Mouse (Mus musculus) midbrain, embryonic 13.5 days (tissue): Measurements from ENCODE around the gene Gk5. TPM values are rescaled to one million over a fixed set of nuclear protein-coding genes. Genes with fewer than 3 reads are reported as not detected.
"Not testable (repeated sequence)": the region's sequence is repeated elsewhere in the genome, so short reads cannot be mapped to it uniquely, and the experiment has no call there.

ENCODE experiments used
- ATAC-seq: fragments of 200-750 bp; cut with Nextera tagmentation; 2 replicates; pipeline ENCODE4 v1.8.0; 2017; ENCODE audit warnings: mild to moderate bottlenecking, moderate TSS enrichment, moderate library complexity
- H3K27ac ChIP-seq: fragments of 300-500 bp; sonication (generic); 2 replicates; pipeline ENCODE4 v1.5.1; 2015; ENCODE audit warnings: inconsistent platforms, mild to moderate bottlenecking, moderate library complexity
- H3K27me3 ChIP-seq: fragments of 300-500 bp; sonication (generic); 2 replicates; pipeline ENCODE4 v1.6.1; 2015; ENCODE audit warnings: mild to moderate bottlenecking, inconsistent platforms
- H3K36me3 ChIP-seq: fragments of 300-500 bp; sonication (generic); 2 replicates; pipeline ENCODE4 v1.6.1; 2015; ENCODE audit warnings: mild to moderate bottlenecking, inconsistent platforms
- H3K4me1 ChIP-seq: fragments of 300-500 bp; sonication (generic); replicated peaks from 2 replicates; pipeline ENCODE4 v1.6.1; 2015; ENCODE audit warnings: inconsistent platforms
- H3K4me2 ChIP-seq: fragments of 300-500 bp; sonication (generic); replicated peaks from 2 replicates; pipeline ENCODE4 v1.6.1; 2015; ENCODE audit warnings: moderate library complexity, mild to moderate bottlenecking, inconsistent platforms
- H3K4me3 ChIP-seq: fragments of 300-500 bp; sonication (generic); replicated peaks from 2 replicates; pipeline ENCODE4 v1.5.1; 2015; ENCODE audit warnings: mild to moderate bottlenecking, inconsistent platforms
- H3K9ac ChIP-seq: fragments of 300-500 bp; sonication (generic); replicated peaks from 2 replicates; pipeline ENCODE4 v1.6.1; 2015; ENCODE audit warnings: mild to moderate bottlenecking, inconsistent platforms
- H3K9me3 ChIP-seq: fragments of 300-500 bp; sonication (generic); 2 replicates; pipeline ENCODE4 v1.6.1; 2016; ENCODE audit warnings: mild to moderate bottlenecking, inconsistent platforms
- WGBS: fragments of 180-500 bp; shearing (Covaris S2); methylation state at CpG from one replicate; pipeline ENCODE4 v1.1.7; 2015; 5-methylcytosine and 5-hydroxymethylcytosine counted together
- polyA plus RNA-seq: library from polyadenylated mRNA; unstranded; fragments of >200 nt; fragmentation: Nextera tagmentation; extraction: Ambion mirVana; gene quantifications from 2 replicates; pipeline ENCODE4 v1.2.1, GENCODE M21; 2015

Gene Gk5
- 1.5 and 1.9 TPM in 2 replicates for polyA plus RNA-seq

GRCm38 (mm10) chr9:96118861-96119772 is at the start of gene Gk5:
Gk5 (plus strand) TSS chr9:96119362.
- ATAC-seq, result peak; percentile 97
- no peaks in the 10 kb centered on the region for H3K36me3 ChIP-seq
- under 1% methylated on average over 76 of the region's 76 CpGs for WGBS
- 0 out of 2 replicates have a peak, but pooled peaks cover 8% of the 10 kb centered on the region for H3K4me1 ChIP-seq
- H3K4me2 ChIP-seq, result peak within 1 kb of the TSS; percentile 74
- no peaks in the 10 kb centered on the region for H3K9me3 ChIP-seq
- H3K9ac ChIP-seq, result peak within 1 kb of the TSS; percentile 71
- H3K27me3 ChIP-seq, result 0 out of 2 replicates have a peak, but pooled peaks cover 5% of the 10 kb centered on the region
- H3K4me3 ChIP-seq, result peak within 1 kb of the TSS; percentile 64
- no peak within 1 kb of the TSS for H3K27ac ChIP-seq

- H3K9ac ChIP-seq, result no peak overlapping the region
- WGBS, result 90% methylated on average over 13 of the region's 13 CpGs
- no peak overlapping the region for H3K4me2 ChIP-seq
- H3K4me3 ChIP-seq, result no peak overlapping the region
- no peak overlapping the region for H3K27ac ChIP-seq
- no peaks in the 10 kb centered on the region for H3K4me1 ChIP-seq
- H3K36me3 ChIP-seq, result no peaks in the 10 kb centered on the region
- H3K27me3 ChIP-seq, result no peaks in the 10 kb centered on the region
- H3K9me3 ChIP-seq, result no peaks in the 10 kb centered on the region
- ATAC-seq, result no peak
Measured at GRCm38 (mm10) chr9:96078752-96079315, 40.3 kb upstream of the Gk5 start.

- 86% methylated on average over 6 of the region's 6 CpGs for WGBS
- Histone ChIP-seq H3K4me3 (no peak overlapping the region), H3K9ac (no peak overlapping the region), H3K9me3 (no peaks in the 10 kb centered on the region), H3K4me2 (no peak overlapping the region), H3K27ac (no peak overlapping the region), H3K4me1 (no peaks in the 10 kb centered on the region), H3K27me3 (no peaks in the 10 kb centered on the region), H3K36me3 (no peaks in the 10 kb centered on the region)
- no peak for ATAC-seq
Measured at GRCm38 (mm10) chr9:96085293-96085692, 33.9 kb upstream of the Gk5 start.

GRCm38 (mm10) chr9:96087671-96088070 is 31.5 kb upstream of the Gk5 start:
- no peak for ATAC-seq
- Histone ChIP-seq H3K27me3 (no peaks in the 10 kb centered on the region), H3K4me3 (no peak overlapping the region), H3K9me3 (no peaks in the 10 kb centered on the region), H3K4me2 (no peak overlapping the region), H3K9ac (no peak overlapping the region), H3K36me3 (no peaks in the 10 kb centered on the region), H3K27ac (no peak overlapping the region), H3K4me1 (no peaks in the 10 kb centered on the region)
- 87% methylated on average over 2 of the region's 2 CpGs for WGBS

GRCm38 (mm10) chr9:96088456-96088855 is 30.7 kb upstream of the Gk5 start:
- not testable (repeated sequence) for H3K27me3 ChIP-seq, H3K27ac ChIP-seq, H3K9ac ChIP-seq, H3K4me2 ChIP-seq, H3K4me1 ChIP-seq, H3K4me3 ChIP-seq, H3K9me3 ChIP-seq, H3K36me3 ChIP-seq, ATAC-seq
- 81% methylated on average over 3 of the region's 3 CpGs for WGBS

- not testable (repeated sequence) for H3K9ac ChIP-seq, ATAC-seq
- WGBS, result 92% methylated on average over 10 of the region's 10 CpGs
Measured at GRCm38 (mm10) chr9:96092637-96093036, 26.5 kb upstream of the Gk5 start.

GRCm38 (mm10) chr9:96093221-96093620 is 25.9 kb upstream of the Gk5 start:
- H3K4me1 ChIP-seq, result no peaks in the 10 kb centered on the region
- H3K9ac ChIP-seq, result no peak overlapping the region
- 89% methylated on average over 1 of the region's 1 CpGs for WGBS
- H3K27ac ChIP-seq, result no peak overlapping the region
- H3K27me3 ChIP-seq, result no peaks in the 10 kb centered on the region
- no peaks in the 10 kb centered on the region for H3K36me3 ChIP-seq
- no peak for ATAC-seq
- H3K9me3 ChIP-seq, result peaks cover 7% of the 10 kb centered on the region
- H3K4me3 ChIP-seq, result no peak overlapping the region
- H3K4me2 ChIP-seq, result no peak overlapping the region

More at GRCm38 (mm10) chr9:96092637-96093036, 26.5 kb upstream of the Gk5 start:
- H3K9me3 ChIP-seq, H3K36me3 ChIP-seq, H3K27ac ChIP-seq, H3K4me3 ChIP-seq, H3K4me2 ChIP-seq, H3K4me1 ChIP-seq, H3K27me3 ChIP-seq: not testable (repeated sequence)

- Histone ChIP-seq H3K4me2 (no peak overlapping the region), H3K9ac (no peak overlapping the region), H3K27ac (no peak overlapping the region), H3K4me1 (no peaks in the 10 kb centered on the region), H3K4me3 (no peak overlapping the region), H3K9me3 (peaks cover 15% of the 10 kb centered on the region), H3K27me3 (no peaks in the 10 kb centered on the region), H3K36me3 (no peaks in the 10 kb centered on the region)
- ATAC-seq, result no peak
- 50% methylated on average over 1 of the region's 1 CpGs for WGBS
Measured at GRCm38 (mm10) chr9:96094341-96094740, 24.8 kb upstream of the Gk5 start.

- ATAC-seq, result no peak
- Histone ChIP-seq H3K27me3 (no peaks in the 10 kb centered on the region), H3K4me1 (no peaks in the 10 kb centered on the region), H3K27ac (no peak overlapping the region), H3K36me3 (no peaks in the 10 kb centered on the region), H3K9me3 (peaks cover 23% of the 10 kb centered on the region), H3K9ac (no peak overlapping the region), H3K4me3 (no peak overlapping the region), H3K4me2 (no peak overlapping the region)
- WGBS, result 92% methylated on average over 1 of the region's 1 CpGs
Measured at GRCm38 (mm10) chr9:96095192-96095591, 24.0 kb upstream of the Gk5 start.

- Histone ChIP-seq H3K4me3 (no peak overlapping the region), H3K27ac (no peak overlapping the region), H3K36me3 (no peaks in the 10 kb centered on the region), H3K4me1 (no peaks in the 10 kb centered on the region), H3K4me2 (no peak overlapping the region), H3K9ac (no peak overlapping the region), H3K9me3 (peaks cover 25% of the 10 kb centered on the region), H3K27me3 (no peaks in the 10 kb centered on the region)
- 85% methylated on average over 8 of the region's 8 CpGs for WGBS
- no peak for ATAC-seq
Measured at GRCm38 (mm10) chr9:96102846-96103245, 16.3 kb upstream of the Gk5 start.

- H3K9ac ChIP-seq, result no peak overlapping the region
- ATAC-seq, result no peak
- H3K27ac ChIP-seq, result no peak overlapping the region
- 88% methylated on average over 3 of the region's 3 CpGs for WGBS
- no peak overlapping the region for H3K4me3 ChIP-seq
- no peaks in the 10 kb centered on the region for H3K4me1 ChIP-seq
- no peaks in the 10 kb centered on the region for H3K27me3 ChIP-seq
- no peaks in the 10 kb centered on the region for H3K36me3 ChIP-seq
- H3K9me3 ChIP-seq, result no peaks in the 10 kb centered on the region
- H3K4me2 ChIP-seq, result no peak overlapping the region
Measured at GRCm38 (mm10) chr9:96112879-96113361, 6.2 kb upstream of the Gk5 start.

GRCm38 (mm10) chr9:96116801-96117200 is 2.4 kb upstream of the Gk5 start:
- no peak overlapping the region for H3K27ac ChIP-seq
- no peaks in the 10 kb centered on the region for H3K9me3 ChIP-seq
- H3K4me1 ChIP-seq, result 0 out of 2 replicates have a peak, but pooled peaks cover 8% of the 10 kb centered on the region
- H3K9ac ChIP-seq, result no peak overlapping the region
- H3K27me3 ChIP-seq, result 0 out of 2 replicates have a peak, but pooled peaks cover 5% of the 10 kb centered on the region
- no peaks in the 10 kb centered on the region for H3K36me3 ChIP-seq
- no peak overlapping the region for H3K4me2 ChIP-seq
- no peak overlapping the region for H3K4me3 ChIP-seq
- 90% methylated on average over 6 of the region's 6 CpGs for WGBS
- ATAC-seq, result no peak
